Mouse (Mus musculus) B cell, adult 2 months (primary cell): Measurements from ENCODE around the gene Dock10.
A peak's percentile ranks its signal among the peaks of the same experiment; 100 is the strongest.
"Not testable (repeated sequence)": the region's sequence is repeated elsewhere in the genome, so short reads cannot be mapped to it uniquely, and the experiment has no call there.

Experiments used
- DNase-seq, 2 experiments: peaks; one replicate each; pipeline ENCODE4 v3.0.0; 2022

Gene Dock10

DNA sequence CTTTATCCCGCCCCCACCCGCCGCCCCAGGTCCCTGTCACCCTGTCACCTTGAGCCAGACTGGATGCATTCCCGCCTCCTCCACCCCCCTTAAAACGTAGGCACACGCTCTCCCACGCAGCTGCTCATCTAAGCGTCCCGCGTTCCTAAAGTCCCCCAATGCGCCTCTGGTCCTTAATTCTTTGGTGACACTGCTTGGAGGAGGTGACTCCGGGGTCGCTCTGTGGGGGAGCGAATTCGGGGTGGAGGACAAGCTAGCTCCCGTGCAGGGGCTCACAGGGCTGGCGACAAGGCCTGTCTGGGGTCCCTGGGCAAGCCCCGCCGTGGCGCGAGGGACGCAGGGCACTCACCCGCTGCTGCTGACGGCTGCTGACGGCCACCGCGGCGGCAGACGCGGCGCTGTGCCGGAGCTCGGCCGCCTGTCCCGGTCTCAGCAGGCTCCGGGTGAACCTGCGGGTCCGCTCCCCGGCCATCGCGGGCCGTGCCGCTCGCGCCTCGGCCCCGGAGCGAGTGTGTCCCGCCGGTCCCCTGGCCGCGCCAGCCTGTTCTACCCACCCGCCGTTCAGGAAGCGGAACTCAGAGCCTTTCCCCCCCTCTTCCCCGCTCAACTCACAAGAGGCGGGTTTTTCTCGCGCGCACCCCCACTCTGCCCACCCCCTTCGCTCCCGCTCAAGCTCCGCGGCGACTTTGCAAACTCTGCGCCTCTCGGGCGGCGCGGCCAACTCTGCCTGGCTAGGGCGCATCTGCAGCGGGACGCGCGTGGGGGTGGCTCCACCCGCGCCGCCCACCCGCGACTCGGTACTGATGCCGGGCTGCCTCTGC lies at the start of gene Dock10:
Gene Dock10, minus strand, starts transcription at position 551 of the 821 bp plus-strand sequence.
- peak; percentile 83 for DNase-seq

DNA sequence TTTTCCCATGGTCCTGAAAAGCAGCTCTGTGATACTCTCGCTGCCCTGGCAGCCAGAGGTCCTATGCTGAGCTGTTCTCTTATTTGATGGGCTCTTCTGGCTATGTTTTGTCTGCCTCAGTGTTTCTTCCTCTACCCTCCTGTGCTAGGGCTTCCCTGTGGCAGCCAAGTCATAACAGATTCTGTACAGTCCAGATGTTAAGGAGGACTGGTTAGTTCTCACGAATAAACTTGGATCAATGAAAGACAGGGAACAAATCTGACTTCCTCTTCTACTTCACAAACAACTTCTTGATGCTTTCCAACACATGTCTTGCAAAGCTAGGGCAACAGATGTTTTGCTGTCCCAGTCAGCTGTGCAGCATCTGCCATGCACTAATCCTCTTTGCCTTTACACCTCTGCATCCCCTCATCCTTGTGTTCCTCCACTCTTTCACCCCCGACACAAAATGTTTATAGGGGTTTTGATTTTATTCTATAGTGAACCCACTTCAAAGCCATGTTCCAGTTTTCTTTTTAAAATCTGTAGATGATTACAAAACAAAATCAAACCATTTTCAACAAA lies 48.6 kb upstream of the Dock10 start:
- no peak for DNase-seq

DNA sequence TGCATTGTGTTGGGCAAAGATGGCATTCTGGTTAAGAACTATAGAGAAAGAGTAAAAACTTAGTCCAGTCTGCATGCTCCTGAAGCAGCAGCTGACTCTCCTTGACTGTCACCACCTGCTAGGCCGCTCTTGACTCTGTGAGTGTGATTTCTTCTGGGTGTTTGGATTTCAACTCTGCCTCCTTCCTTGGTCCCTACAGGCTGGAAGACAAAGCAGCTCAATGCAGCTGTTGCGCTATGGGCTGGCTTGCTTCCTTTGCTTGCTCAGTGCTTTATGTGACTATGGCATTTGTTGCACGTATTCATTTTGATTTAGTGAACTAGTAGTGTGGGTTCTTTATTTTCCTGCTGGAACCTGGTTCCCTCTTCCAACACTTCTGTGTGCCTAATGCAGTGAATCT lies 43.7 kb upstream of the Dock10 start:
- DNase-seq: no peak

DNA sequence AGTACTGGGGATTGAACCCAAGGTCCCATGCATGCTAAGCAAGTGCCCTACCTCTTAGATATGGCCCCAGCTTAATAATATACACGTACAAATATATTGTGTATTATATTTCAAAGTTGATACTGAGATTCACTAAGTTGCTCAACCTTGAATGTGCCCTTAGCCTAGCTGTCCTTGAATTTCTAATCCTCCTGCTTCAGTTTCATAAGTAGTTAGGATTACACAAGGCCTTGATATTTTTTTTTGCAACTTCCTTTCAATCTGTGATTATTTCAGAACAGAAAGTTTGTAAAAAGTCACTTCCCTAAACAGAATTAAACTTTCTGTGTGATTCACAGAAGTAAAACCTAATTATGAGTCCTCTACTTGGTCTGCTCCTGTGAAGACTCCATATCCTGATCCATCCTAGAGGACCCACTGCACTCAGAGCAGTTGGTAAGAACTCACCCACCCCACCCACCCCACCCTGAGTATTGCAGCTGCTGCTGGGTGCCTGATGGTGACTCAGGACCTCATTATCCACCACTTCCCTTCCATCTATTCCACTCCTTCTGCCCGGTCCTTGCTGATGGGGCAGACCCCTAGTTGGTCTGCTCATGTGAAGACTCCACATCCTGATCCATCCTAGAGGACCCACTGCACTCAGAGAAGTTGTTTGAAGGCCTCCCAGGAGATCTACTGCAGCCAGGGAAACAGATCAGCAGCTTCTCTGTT lies 26.9 kb upstream of the Dock10 start:
- DNase-seq: no peak

DNA sequence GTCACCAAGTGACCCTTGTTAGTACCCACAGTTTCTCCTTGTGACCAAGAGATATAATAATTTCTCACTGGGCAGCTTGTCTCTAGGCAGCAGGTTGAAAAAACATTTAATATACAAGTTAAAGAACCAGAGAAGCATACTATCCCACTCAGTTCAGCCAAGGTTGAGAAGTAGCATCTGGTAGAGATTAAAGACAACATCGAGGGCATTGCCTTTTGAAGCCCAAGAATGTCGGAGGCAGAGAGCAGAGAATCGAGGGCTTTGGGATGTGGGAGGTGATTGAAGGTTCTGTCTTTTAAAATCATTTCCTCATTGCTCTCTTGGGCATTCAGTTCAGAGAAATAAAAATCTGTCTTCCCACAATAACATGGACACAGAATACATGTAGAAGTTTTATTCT lies 25.8 kb upstream of the Dock10 start:
- DNase-seq: no peak

DNA sequence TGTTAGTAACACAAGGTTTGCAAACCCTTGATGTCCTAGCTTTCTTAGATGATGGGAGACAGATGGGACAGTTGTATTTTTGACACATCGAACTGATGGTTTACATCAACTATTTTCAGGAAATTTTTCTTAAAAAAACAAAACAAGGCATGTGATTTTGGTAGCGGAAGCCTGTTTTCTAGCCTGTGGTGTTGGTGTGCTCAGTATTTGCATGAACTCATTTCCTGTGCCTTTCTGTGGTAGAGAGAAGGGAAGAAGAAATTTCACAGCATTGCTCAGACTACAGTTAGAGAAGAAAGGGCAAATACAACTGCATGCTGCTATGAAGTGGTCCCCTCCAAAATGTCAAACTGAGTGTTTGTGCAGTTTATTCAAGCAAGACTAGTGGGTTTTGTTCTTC lies 7.2 kb upstream of the Dock10 start:
- peak; percentile 24 to 30 for DNase-seq

DNA sequence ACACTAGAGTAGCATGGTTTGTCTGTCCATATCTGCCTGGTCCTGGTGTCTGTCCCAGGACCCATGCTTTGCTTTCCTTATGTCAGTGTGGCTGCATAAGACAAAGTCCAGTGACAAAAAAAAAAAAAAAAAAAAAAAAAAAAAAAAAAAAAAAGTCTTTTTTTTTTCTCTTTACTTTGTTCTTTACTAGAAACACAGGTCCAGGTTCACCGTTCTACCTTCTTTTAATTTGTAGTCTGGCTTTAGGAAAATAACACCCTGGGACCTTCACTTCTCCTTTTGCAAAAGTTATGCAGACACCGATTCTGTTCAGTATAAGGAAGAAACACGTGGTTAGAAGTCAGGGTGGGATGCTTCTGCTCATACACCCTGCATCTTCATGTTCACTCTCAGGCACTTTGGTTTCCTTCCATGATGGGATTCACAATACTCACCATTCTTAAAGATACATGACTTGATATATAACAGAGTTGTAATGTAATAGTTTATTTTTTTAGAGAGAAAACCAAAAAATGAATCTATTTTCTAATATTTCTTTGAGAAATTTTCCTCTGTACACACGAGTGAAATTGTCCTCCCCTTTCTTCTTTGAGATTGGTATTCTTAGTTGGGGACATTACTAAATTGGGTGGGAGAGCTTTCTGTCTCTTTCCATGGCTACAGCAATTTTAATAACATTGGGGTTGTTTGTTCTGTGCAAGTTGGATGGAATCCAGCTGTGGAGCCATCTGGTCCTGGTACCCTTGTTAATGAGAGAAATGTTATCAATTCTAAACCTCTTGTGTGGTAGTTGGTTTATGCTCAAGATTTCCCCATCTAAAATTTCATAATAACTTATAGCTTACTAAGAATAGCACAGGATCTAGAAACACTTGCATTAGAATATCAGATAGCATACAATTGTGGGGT lies 5.0 kb upstream of the Dock10 start:
- no peak for DNase-seq

DNA sequence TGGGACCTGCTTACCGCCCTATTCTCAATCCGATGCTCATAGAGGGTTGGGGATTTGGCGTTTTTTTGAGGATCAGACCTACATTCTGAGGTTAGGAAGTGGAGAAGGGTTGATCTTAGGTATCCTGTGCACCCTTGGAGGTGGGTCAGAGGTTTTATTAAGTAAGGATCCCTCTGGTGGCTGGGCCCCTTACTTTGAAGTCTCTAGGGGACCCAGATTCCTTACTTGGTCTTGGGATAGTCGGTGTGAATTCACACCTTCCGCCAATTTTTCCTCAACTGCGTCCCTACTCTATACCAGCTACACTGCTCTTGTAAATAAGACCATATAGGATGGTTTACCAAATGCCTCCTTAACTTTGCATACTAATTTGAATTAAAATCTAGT lies 464 bp upstream of the Dock10 start:
- DNase-seq: no peak

DNA sequence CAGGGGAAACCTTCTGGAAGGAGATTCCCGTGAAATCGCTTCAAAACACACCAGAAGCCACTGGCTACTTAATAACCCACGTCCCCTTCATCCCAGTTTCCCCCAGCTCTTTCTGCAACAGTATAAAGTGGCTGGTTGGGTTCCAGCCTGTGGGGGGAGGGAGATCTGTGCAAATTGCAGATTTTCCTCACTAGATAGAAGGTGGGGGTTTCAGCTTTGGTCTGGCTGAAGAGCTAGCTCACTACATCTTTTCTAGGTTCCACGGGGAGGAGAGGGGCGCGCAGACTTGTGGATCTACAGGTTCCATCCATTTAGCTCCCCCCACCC lies 714 bp downstream of the Dock10 start:
- DNase-seq: no peak

DNA sequence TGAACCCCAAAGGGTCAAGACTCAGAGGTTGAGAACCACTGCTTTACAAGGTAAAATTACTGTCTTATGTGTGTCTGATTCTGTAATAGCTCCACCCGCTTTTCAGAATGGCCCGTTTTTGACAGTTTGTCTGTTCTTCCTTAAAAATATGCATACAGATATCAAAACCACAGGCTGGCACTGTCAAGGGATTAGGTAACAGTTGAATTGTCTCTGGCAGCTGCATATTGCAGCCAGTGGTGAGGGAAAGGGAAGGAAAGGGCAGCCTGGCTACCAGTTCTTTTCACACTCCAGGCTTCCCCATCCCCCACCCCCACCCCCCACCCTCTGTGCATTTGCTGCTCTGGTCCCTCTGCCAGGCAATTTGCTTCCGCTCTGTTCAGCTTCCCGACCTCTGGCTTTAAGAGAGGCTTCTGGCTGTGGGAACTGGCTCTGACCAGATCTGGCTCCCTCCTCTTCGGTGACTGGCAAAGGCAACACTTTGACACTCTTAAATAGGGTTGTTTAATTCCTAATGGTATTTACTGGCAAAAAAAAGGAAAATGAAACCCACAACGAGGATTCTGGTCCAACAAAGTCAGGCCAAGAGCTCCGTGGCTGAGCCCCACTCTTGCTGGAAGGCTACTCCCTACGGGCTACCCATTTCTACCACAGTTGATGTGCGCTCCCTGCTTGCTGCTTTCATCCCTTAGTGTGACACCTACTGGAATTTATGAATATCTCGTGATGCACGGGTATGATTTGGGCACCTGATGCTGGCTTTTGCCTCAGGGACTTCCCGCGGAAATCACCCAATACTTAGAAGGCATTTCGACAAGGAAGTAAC lies 1.3 kb downstream of the Dock10 start:
- DNase-seq: peak; percentile 61 to 66

DNA sequence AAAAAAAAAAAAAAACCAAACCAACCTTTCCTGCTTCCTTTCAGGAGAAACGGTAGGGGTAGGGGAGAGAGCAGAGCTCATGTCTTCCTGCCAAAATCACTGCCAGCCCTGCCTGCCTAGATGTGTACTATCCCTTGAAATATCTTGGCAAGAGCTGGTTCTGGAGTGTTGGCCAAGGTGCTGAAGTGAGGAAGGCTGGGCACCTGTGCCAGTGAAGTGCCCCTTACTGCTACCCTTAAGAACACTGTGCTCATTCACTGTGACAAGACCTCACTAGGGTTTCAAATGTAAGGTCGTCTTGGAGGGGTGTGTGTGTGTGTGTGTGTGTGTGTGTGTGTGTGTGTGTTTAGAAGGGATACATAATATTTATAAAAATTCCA lies 2.3 kb downstream of the Dock10 start:
- DNase-seq: peak; percentile 21 to 25

DNA sequence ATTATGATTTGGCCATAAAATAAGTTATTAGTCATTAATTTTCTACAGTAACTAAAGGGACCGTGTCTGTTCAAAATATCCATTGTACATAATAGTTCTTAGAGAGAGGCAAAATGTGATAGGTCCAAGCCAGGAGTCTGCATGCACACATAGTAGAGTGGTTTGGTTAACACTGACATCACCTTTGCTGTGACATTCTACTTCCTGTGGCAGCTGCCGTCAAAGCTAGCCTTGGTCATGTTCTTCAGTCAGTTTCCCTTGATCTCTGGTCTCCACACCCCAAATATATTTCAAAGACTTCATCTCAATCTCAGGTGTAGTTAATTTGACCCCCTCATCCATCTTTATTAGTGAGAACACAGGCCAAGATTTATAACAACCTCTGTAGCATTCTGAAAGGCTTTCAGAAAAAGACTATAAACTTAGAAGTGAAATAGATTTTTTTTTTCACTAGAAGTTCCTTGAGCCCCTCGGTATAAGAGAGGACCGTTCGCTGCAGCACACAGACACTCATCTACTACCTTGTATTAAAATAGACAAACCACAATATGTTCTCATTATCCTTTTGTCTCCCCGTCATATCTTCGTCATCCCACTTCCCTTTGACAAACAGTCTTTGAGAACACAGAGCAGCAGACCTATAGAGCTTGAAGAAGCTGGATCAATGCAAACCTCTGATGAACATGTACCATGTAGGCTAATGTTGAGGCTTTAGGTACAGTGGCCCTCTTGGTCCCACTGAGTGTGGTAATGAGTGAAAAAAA lies 2.8 kb downstream of the Dock10 start:
- DNase-seq: peak; percentile 36 to 43

DNA sequence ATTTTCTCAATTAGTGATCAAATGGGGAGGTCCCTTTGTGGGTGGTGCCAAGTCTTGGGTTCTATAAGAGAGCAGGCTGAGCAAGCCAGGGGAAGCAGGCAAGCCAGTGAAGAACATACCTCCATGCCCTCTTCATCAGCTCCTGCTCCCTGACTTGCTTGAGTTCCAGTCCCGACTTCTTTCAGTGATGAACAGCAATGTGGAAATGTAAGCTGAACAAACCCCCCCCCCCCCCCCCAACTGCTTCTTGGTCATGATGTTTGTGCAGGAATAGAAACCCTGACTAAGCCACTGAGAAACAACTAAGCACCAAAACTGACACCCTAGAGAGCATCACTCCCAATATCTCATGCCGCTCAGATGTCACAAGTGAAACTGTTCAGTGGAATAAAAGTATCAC lies 9.2 kb downstream of the Dock10 start:
- not testable (repeated sequence) for DNase-seq

DNA sequence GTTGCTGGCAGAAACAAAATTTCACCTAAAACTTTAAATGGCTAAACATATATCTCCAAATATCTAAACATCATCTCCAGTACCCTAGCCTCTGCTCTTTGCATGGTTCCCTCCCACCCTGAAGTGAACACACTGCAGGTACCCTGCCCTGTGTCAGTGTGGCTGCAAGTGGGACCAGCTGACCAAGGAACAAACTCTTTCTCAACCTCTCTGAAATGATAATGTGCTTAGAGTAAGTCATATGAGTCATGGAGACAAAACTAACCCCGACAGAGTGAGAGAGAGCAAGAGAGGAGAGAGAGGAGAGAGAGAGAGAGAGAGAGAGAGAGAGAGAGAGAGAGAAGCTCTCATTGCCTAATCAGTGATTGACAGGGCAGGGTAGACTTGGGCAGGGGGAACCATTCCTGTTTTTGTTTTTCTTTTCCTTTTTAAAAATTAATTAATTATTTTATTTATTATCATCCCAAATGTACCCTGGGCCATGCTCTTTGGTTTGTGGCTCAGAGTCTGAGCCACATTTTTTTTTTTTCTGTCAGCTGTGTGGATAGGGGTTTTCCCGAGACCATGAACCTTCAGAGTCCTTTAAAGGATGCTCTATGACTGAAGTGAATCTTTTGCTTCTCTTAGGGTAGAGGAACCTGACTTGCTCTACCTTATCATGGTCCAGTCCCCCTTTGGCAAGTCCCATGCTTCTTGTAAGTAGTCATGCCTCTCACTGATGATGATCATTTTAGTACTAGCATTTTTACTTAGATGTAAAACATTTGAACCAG lies 11.4 kb downstream of the Dock10 start:
- peak in 1 of 2 experiments; percentile 24 for DNase-seq

DNA sequence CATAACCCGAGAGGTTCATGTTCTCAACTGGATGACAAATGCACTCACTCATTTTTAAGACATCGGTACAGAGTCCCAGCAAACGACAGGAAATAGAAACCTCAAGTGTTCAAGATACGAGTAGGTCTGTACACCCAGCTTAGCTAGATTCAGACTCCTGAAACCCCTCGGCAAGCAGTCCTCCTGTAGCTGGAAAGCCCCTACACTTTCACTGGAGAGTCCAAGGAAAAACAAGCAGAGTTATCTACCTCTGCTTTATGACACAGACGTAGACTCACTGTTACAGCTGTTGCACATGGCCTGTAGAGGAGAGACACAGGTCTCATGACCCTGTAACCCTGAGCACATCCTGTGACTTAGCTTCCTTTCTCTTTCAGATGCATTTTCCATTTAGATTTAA lies 12.1 kb downstream of the Dock10 start:
- DNase-seq: peak; percentile 57 to 60

DNA sequence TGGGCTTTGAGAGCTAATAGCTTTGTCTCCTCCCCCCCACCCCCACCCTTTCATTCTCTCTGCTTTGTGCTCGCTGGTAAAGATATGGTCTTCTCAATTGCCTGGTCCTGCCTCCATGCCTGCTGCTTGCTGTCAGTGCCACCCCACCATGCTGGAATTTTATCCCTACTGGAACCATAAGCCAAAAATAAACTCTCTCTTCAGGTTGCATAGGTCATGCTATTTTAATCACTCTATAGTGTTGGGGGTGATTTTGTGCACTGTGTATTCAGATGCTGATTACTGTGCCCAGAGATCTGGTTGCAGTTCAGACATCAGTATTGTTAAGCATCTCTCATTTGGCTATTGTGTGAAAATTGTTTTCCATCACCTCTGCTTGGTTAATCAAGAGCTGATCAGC lies 18.9 kb downstream of the Dock10 start:
- DNase-seq: no peak

DNA sequence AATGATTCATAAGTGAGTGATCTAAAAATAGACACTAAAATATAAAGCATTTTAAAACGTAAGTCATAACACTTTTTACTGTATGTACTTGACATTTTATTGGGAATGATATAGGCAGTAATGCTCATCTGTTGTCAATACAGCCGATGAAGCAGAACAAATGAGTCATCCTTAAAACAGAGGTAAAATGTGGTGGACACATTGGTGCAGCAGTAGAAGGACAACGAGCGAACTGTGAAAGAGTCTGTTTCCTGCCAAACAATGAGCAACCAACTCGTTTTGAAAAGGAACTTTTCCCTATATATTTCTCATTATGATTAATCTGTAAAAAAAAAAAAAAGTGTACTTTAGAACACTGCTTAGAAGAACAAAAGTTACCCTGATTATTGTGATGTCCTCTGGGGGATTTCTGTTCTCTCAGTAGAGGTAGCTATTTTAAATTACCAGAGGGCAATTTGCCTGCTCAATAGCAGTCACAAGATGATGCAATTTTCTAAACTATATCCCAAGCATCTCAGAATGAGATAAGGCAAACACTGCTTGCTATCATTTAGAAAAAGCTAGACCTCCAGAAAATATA lies 20.4 kb downstream of the Dock10 start:
- no peak for DNase-seq

DNA sequence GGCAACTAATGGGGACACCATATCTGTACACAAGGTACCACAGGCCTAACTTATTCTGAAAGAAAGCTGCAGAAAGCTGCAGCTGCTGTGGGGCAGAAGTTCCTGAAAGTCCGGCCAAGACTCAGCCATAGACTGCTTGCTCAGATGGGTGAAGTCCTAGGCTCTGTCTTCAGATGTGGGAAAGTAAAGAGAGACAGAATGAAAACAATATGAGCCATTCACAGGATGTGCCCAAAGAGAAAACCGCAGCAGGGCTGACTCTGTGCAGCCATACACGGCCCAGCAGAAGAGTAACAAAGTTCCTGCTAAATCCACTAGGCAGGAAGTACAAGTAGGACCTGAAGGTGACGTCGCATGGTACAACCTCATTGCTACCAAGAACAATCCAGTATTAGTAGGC lies 27.7 kb downstream of the Dock10 start:
- DNase-seq: no peak

DNA sequence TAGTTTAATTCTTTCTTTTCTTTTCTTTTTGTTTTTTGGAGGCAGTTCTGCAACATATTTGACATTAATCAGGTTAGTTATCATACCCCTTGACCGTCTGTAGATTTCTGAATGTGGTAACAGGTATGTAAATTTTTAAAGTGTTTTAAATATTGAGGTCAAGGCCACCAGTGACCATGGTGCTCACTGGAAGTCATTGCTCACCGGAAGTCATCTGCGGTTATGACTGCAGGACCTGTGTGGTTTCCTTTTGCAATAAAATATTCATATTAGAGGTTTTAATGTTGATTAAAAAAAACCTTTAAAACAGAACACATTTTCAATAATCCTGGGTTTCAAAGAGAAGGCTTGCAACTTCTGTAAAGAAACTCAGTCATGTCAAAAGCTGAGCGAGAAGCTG lies 28.2 kb downstream of the Dock10 start:
- DNase-seq: no peak

DNA sequence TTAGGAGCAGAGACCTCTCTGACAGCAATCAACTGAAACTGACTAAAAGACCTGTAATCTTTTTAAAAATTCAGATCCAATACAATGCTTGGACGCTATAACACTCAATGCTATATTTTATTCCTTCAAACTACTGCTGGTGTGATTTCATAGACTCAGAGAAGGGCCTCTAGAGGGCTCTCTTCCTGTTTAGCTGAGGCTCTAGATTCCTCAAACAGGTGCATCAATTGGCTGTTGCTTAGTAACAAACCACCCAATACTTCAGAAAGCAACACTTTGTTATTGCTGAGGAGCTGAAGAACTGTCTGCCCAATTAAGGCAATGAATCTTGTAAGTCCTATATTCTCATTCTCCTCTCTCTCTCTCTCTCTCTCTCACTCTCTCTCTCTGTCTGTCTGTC lies 30.1 kb downstream of the Dock10 start:
- peak; percentile 40 to 53 for DNase-seq
